31 mouse cellular contexts compared by ENCODE assay signal in the genomic region with DNA sequence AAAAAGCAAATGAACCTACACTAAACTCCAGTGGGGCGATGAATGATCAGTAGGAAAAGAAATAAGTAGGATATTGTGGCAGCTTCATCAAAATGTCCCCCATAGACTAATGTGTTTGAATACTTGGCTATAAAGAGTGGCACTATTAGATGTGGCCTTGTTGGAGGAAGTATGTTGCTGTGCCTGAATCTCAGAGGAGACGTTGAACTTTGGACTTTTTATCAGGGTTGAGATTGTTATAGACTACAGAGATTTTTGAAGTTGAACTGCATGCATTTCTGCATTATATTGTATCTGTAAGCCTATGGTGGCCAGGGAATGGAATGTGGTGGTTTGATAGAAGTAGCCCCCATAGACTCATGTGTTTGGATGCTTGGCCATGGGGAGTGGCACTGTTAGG.
"Had no signal": no experiment of that assay in that cellular context is flagged by ENCODE, and none has a peak within 500 bp of the region (broad histone marks: within the 10 kb centered on the region; RNA-seq: fewer than 3 reads in every experiment).

No protein-coding gene starts in this region.

- H3K9me3 ChIP-seq: limb, embryonic 10.5 days; limb, embryonic 12.5 days; limb, embryonic 13.5 days; limb, embryonic 15.5 days; liver, embryonic 12.5 days; liver, embryonic 13.5 days; liver, embryonic 15.5 days; lung, embryonic 15.5 days; megakaryocyte, embryonic 14.5 days; midbrain, embryonic 10.5 days; midbrain, embryonic 12.5 days; midbrain, embryonic 13.5 days; midbrain, embryonic 15.5 days had no signal

- H3K9ac ChIP-seq: limb, embryonic 12.5 days; limb, embryonic 13.5 days; limb, embryonic 15.5 days; liver, embryonic 12.5 days; liver, embryonic 13.5 days; liver, embryonic 14.5 days; liver, embryonic 15.5 days; liver, postnatal 0 days; lung, embryonic 14.5 days; lung, embryonic 15.5 days; midbrain, embryonic 12.5 days; midbrain, embryonic 13.5 days; midbrain, embryonic 15.5 days had no signal

- H3K4me1 ChIP-seq: limb, embryonic 10.5 days; limb, embryonic 12.5 days; limb, embryonic 15.5 days; liver, embryonic 12.5 days; liver, embryonic 15.5 days; lung, embryonic 15.5 days; megakaryocyte, embryonic 14.5 days; midbrain, embryonic 10.5 days; midbrain, embryonic 13.5 days; midbrain, embryonic 15.5 days had no signal

- H3K4me3 ChIP-seq: limb, embryonic 10.5 days; limb, embryonic 12.5 days; limb, embryonic 13.5 days; limb, embryonic 15.5 days; liver, embryonic 12.5 days; liver, embryonic 13.5 days; liver, embryonic 15.5 days; lung, embryonic 15.5 days; megakaryocyte, embryonic 14.5 days; midbrain, embryonic 10.5 days; midbrain, embryonic 12.5 days; midbrain, embryonic 13.5 days; midbrain, embryonic 15.5 days; myocyte had no signal

- DNase-seq: left cerebral cortex, postnatal 4 days; liver; liver, embryonic 13.5 days; liver, postnatal 0 days; lung, adult 18-20 months; lung, adult 2 months; lung, embryonic 14.5 days; lung, postnatal 10 days; lung, postnatal 14 days; lung, postnatal 36 days; lung, postnatal 4 days; midbrain, embryonic 14.5 days had no signal

- H3K27ac ChIP-seq: limb, embryonic 10.5 days; limb, embryonic 12.5 days; limb, embryonic 13.5 days; limb, embryonic 15.5 days; liver, embryonic 12.5 days; liver, embryonic 13.5 days; liver, embryonic 14.5 days; liver, embryonic 15.5 days; lung, embryonic 15.5 days; macrophage; midbrain, embryonic 10.5 days; midbrain, embryonic 12.5 days; midbrain, embryonic 13.5 days; midbrain, embryonic 15.5 days had no signal

- H3K4me2 ChIP-seq: limb, embryonic 12.5 days; limb, embryonic 13.5 days; limb, embryonic 15.5 days; liver, embryonic 11.5 days; liver, embryonic 12.5 days; liver, embryonic 13.5 days; liver, embryonic 15.5 days; lung, embryonic 14.5 days; lung, embryonic 15.5 days; midbrain, embryonic 11.5 days; midbrain, embryonic 12.5 days; midbrain, embryonic 13.5 days; midbrain, embryonic 15.5 days had no signal

- ATAC-seq: liver, embryonic 12.5 days; liver, postnatal 0 days; lung, postnatal 0 days; midbrain, embryonic 13.5 days; midbrain, embryonic 15.5 days; midbrain, embryonic 16.5 days had no signal

- H3K27me3 ChIP-seq: limb, embryonic 12.5 days; limb, embryonic 13.5 days; limb, embryonic 15.5 days; liver, embryonic 12.5 days; liver, embryonic 13.5 days; liver, embryonic 15.5 days; lung, embryonic 15.5 days; midbrain, embryonic 12.5 days; midbrain, embryonic 13.5 days; midbrain, embryonic 15.5 days had no signal

- H3K36me3 ChIP-seq: limb, embryonic 10.5 days; limb, embryonic 12.5 days; limb, embryonic 13.5 days; limb, embryonic 15.5 days; liver, embryonic 12.5 days; liver, embryonic 13.5 days; liver, embryonic 15.5 days; lung, embryonic 15.5 days; midbrain, embryonic 10.5 days; midbrain, embryonic 12.5 days; midbrain, embryonic 13.5 days; midbrain, embryonic 15.5 days had no signal
